Mouse (Mus musculus) gastrocnemius, adult 2 months (tissue): ENCODE measurements at regions not wholly inside any gene's neighbourhood (a gene's known extent, or its start where the extent isn't known, plus 50 kb on each side); places are given as distances from the start of the nearest gene placed in this dataset.
"Not testable (repeated sequence)": the region's sequence is repeated elsewhere in the genome, so short reads cannot be mapped to it uniquely, and the experiment has no call there.

Experiments
- DNase-seq: peaks from one replicate; pipeline ENCODE4 v3.0.0; 2022
- H3K27ac ChIP-seq: fragments of 200-600 bp; 2 replicates; pipeline ENCODE4 v1.8.1; 2022; ENCODE audit warnings: mild to moderate bottlenecking
- H3K4me3 ChIP-seq: fragments of 200-600 bp; 2 replicates; pipeline ENCODE4 v1.8.1; 2022; ENCODE audit warnings: mild to moderate bottlenecking, moderate library complexity
- intact Hi-C: fragments of 180-260 bp; cut with DNase I; formaldehyde crosslinking; loops from one replicate; pipeline ENCODE4 v1.15.1; 2025

- H3K27ac ChIP-seq, DNase-seq, H3K4me3 ChIP-seq, intact Hi-C loops: not testable (repeated sequence)
Observed at GRCm38 (mm10) chr4:3368021-3368420, 182.9 kb upstream of the Vmn1r3 start.

- intact Hi-C loops, H3K4me3 ChIP-seq, H3K27ac ChIP-seq, DNase-seq: not testable (repeated sequence)
Observed at GRCm38 (mm10) chr4:3343443-3343842, 158.3 kb upstream of the Vmn1r3 start.

GRCm38 (mm10) chr4:3342696-3343095 is 157.5 kb upstream of the Vmn1r3 start:
- H3K4me3 ChIP-seq, DNase-seq, H3K27ac ChIP-seq, intact Hi-C loops: not testable (repeated sequence)

- H3K27ac ChIP-seq, H3K4me3 ChIP-seq, DNase-seq, intact Hi-C loops: not testable (repeated sequence)
Observed at GRCm38 (mm10) chr4:3342165-3342564, 157.0 kb upstream of the Vmn1r3 start.
